Mouse (Mus musculus) megakaryocyte-erythroid progenitor cell, adult 5-6 weeks (primary cell): ENCODE results near the gene Gpr6. TPM values are rescaled to one million over a fixed set of nuclear protein-coding genes. Genes with fewer than 3 reads are reported as not detected.

Experiments
- ATAC-seq: replicated peaks from 2 replicates; pipeline ENCODE4 v1.8.0; 2016; ENCODE audit warnings: mild to moderate bottlenecking, inconsistent platforms; ENCODE audit not compliant: severe bottlenecking, poor library complexity, low FRiP score, low TSS enrichment
- total RNA-seq, 2 experiments: library from RNA; stranded (forward) in 1 of 2; stranded (reverse) in 1 of 2; fragments of 200-1000, 215-1000 nt in 1 of 2; fragments of >200 nt in 1 of 2; fragmentation: Nextera tagmentation in 1 of 2; gene quantifications; 2 replicates each; pipeline ENCODE4 v1.2.3; 2014 to 2017

Gpr6 gene
- not detected in 2 replicates for total RNA-seq (2014; fragmentation: Nextera tagmentation)
- not detected in 2 replicates for total RNA-seq (2017)

GRCm38 (mm10) chr10:41072116-41072515 is at the start of gene Gpr6:
TSS of gene Gpr6 (minus strand) at chr10:41072285.
- 0 out of 2 replicates have a peak, but pooled peaks have one; percentile 30 for ATAC-seq

DNA sequence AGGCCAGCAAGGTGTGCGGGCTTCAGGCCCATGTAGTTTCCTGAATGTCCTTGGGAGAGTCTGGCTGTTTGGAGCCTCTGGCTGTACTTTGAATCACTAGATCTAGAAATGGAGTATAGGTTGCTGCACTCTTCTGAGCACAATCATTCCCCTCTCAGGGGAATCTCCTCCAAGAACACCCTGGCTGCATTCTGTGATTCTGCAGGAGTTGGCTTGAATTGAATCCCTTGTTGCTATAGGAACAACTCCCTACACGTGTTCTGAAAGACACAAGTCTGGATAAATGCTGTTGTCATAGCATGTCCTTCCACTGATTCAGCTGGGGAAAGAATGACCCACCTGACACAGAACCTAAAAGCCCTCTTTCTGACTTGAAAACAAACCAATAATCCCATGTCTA is 28.0 kb upstream of the Gpr6 start:
- no peak for ATAC-seq

- no peak for ATAC-seq
Observed at GRCm38 (mm10) chr10:41098137-41098536, 26.1 kb upstream of the Gpr6 start.

DNA sequence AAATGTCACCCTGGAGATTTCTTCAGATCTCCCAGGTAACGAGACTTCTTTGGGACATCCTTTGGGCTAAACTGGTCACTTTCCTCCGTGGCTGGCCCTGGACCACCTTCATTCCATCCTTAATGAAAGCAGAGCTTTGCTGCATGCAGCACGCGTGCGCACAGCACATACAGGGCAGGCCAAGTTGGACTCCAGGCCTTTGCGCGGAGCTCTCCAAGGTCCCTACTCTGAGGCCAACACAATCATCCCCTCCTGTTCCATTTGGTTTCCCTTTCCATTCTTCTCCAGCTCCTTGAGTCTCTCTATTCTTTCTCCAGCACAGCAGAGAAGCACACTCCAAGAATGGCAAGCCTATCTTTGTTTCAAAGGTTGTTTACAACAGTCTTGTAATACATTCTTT is 16.8 kb upstream of the Gpr6 start:
- no peak for ATAC-seq

GRCm38 (mm10) chr10:41071696-41072095 is 389 bp downstream of the Gpr6 start:
- peak; percentile 61; the same call in 1 of the 2 replicates for ATAC-seq

DNA sequence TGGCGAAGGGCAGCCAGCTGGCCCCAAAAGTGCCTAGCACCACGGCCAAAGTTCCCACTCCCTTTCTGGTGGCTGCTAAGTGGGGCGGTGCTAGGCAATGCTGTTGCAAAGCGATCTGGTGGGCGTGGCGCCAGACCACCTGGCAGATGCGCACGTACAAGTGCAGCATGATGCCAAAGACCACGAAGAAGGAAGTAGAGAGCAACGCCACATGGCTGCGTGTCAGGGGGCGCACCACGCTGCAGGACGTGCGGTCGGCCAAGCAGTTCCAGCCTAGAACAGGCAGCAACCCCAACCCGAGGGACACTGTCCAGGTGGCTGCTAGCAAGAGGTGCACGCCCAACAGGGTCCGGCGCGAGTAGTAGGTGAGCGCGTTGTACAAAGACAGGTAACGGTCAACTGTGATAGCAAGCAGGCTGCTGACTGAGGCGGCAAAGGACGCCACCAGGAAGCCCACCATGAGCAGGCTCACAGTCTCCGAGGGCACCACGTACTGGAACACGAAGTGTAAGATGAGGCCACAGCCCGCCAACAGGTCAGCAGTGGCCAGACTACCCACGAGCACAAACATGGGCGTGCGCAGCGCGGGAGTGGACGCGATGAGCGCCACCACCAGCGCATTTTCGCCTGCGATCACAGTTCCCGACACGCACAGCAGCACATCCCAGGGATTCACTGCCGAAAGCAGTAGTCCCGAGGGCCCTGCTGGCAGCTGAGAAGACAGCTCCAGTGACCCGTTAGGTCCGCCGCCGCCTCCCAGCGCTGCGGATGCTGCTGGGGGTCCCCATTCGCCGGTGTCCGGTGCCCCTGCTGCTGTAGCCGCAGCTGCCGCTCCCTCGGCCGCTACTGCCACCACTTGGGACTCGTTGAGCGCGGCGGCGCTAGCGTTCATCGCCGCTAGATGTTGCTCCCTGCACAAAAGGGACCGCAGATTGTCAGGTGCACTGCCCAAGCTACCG is 1.1 kb downstream of the Gpr6 start:
- ATAC-seq, result no peak

GRCm38 (mm10) chr10:41060250-41060831 is 11.7 kb downstream of the Gpr6 start:
- ATAC-seq, result no peak

- no peak for ATAC-seq
Observed at GRCm38 (mm10) chr10:41055581-41055980, 16.5 kb downstream of the Gpr6 start.

- ATAC-seq, result no peak
Observed at GRCm38 (mm10) chr10:41054005-41054404, 18.1 kb downstream of the Gpr6 start.

DNA sequence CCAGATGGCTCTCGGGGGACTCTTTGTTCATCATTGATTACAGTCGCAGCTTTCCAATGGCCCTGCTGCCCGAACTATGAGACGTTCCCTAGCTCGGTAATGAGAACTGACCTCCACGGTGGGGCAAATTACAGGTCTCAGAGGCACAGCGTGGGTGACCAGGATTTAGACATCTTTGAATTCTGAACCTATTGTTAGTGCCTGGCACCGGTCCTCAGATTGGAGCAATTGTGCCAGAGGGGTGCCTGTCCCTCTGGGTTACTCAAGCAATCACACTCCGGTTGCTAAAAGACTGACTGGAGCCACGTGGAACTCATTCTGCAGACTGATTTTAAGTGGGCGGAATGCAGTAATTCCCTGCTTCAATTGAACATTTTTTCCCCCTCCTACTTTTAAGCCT is 29.8 kb downstream of the Gpr6 start:
- ATAC-seq, result no peak

DNA sequence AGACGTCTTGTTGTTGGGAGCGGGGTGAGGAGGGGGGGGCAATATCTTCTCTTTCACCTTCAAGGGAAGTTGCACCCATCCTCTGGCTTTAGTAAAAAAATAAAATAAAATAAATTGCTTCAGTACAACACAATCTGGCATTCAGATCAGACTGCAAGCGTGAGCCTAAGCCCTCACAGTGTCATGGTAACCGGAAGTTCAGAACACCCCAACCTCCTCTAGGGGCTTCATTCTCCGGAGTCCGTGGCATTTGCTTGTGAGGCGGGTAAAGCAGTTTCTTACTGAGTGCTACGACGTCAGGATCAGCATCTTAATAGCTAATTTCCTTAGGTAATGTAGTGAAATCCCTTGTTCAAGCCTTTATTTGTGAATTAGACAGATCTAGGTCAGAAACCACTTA is 30.6 kb downstream of the Gpr6 start:
- ATAC-seq, result no peak

DNA sequence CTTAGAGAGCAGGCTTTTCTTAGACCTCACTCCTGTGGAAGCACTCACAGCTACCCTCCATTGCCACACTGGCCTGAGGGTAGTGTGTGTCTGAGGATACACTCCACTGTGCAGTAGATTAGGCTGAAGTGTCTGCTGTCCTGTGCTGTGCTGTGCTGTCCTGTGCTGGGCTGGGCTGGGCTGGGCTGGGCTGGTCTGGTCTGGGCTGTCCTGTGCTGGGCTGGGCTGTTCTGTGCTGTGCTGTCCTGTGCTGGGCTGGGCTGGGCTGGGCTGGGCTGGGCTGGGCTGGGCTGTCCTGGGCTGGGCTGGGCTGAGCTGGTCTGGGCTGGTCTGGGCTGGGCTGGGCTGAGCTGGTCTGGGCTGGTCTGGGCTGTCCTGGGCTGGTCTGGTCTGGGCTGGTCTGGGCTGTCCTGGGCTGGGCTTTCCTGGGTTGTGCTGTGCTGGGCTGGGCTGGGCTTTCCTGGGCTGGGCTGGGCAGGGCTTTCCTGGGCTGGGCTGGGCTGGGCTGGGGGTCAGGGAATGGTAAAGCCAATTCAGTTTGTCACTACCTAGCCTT is 31.5 kb downstream of the Gpr6 start:
- no peak for ATAC-seq

DNA sequence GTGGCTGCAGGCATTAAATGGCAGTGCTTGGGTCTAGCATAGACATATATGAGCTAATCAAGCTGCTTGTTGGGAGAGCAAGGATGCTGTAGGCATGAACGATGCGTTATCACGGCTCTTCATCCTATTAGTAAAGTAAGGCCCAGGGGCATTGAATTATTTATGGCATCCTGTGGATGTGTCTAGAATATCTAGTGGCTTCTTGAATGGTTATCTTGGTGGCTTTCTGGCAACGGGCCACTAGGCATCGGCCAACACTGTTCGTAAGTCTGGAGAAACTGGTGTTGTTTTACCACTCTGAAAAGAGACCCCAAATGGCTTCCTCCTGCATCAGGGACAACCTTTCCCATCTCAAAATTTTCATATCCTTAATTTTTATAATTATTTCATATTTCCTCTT is 33.6 kb downstream of the Gpr6 start:
- ATAC-seq, result no peak

GRCm38 (mm10) chr10:41037722-41038121 is 34.4 kb downstream of the Gpr6 start:
- ATAC-seq, result no peak

GRCm38 (mm10) chr10:41032811-41033210 is 39.3 kb downstream of the Gpr6 start:
- no peak for ATAC-seq

- ATAC-seq, result peak; percentile 47
Observed at GRCm38 (mm10) chr10:41024860-41025259, 47.2 kb downstream of the Gpr6 start.

DNA sequence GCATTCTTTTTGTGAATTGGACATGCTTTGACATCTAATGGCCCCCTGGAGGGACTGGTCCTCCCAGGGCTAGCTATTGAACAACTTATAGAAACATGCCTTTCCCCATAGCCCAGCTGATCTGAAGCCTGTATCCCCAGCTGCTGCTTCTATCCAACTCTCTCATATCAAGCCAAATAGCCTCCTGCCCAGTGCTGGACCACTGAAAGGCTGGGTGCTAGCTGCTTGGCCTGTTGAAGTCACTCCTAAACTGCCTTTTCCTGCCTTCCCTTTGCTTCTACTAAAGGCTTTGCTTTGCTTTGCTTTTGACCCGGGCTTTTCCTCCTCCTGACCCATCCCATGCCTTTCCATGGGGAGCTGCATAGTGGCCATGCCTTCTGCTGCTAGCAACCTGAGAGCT is 47.7 kb downstream of the Gpr6 start:
- no peak for ATAC-seq

DNA sequence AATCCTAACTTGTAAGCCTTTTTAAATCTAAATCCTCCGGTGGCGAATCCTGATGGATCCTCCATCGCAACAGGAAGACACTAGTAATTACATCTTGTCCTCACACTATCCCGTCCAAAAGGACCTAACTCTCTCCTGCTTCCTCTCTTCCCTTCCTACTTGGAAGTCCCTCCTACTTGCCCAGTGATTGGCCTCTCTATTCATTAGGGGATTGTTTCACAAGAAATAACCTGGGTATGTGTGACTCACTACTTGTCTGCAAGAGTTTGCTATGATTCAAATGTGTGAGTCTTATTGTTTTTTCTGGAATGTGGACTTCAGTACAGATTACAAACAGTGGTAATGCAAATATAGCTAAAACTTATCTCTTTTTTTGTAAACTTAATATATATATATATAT is 49.9 kb downstream of the Gpr6 start:
- no peak for ATAC-seq
